Mouse (Mus musculus): ENCODE measurements around the gene Iqgap3. TPM values are rescaled to one million over a fixed set of nuclear protein-coding genes. Genes with fewer than 3 reads are reported as not detected.

Iqgap3 gene
- total RNA-seq, 4 experiments from 2014 or later: 0.12 to 1.2 (median 0.56) TPM

GRCm38 (mm10) chr3:88138336-88139242, 56.8 kb downstream of the Iqgap3 start:
- DNase-seq (ENCODE audit: low spot score in 2 of 2): peak; percentile 96 to 97

- DNase-seq (ENCODE audit: low spot score in 2 of 2): peak in 1 of 2 experiments; percentile 46
These were observed 57.7 kb downstream of the Iqgap3 start for GRCm38 (mm10) chr3:88139243-88140177.

GRCm38 (mm10) chr3:88140178-88140902, 58.6 kb downstream of the Iqgap3 start:
- no peak for DNase-seq (ENCODE audit: low spot score in 2 of 2)

GRCm38 (mm10) chr3:88140903-88141430, 59.2 kb downstream of the Iqgap3 start:
- no peak for DNase-seq (ENCODE audit: low spot score in 2 of 2)

- DNase-seq (ENCODE audit: low spot score in 2 of 2): no peak
These were observed 59.6 kb downstream of the Iqgap3 start for GRCm38 (mm10) chr3:88141439-88141786.

GRCm38 (mm10) chr3:88141787-88142523, 60.2 kb downstream of the Iqgap3 start, which contains the start of gene Mef2d:
Mef2d (plus strand) TSS chr3:88142372.
- DNase-seq (ENCODE audit: low spot score in 2 of 2): peak; percentile 90 to 93

GRCm38 (mm10) chr3:88142546-88142915, 60.8 kb downstream of the Iqgap3 start:
- peak in 1 of 2 experiments; percentile 41 for DNase-seq (ENCODE audit: low spot score in 2 of 2)

GRCm38 (mm10) chr3:88142916-88143771, 61.4 kb downstream of the Iqgap3 start:
- no peak for DNase-seq (ENCODE audit: low spot score in 2 of 2)

- DNase-seq (ENCODE audit: low spot score in 2 of 2): no peak
These were observed 62.3 kb downstream of the Iqgap3 start for GRCm38 (mm10) chr3:88143961-88144486.

GRCm38 (mm10) chr3:88144648-88145410, 63.1 kb downstream of the Iqgap3 start:
- no peak for DNase-seq (ENCODE audit: low spot score in 2 of 2)

GRCm38 (mm10) chr3:88145411-88145782, 63.6 kb downstream of the Iqgap3 start:
- no peak for DNase-seq (ENCODE audit: low spot score in 2 of 2)

GRCm38 (mm10) chr3:88145952-88146351, 64.2 kb downstream of the Iqgap3 start:
- no peak for DNase-seq (ENCODE audit: low spot score in 2 of 2)

GRCm38 (mm10) chr3:88146376-88147112, 64.8 kb downstream of the Iqgap3 start:
- DNase-seq (ENCODE audit: low spot score in 2 of 2): no peak

GRCm38 (mm10) chr3:88147444-88147843, 65.7 kb downstream of the Iqgap3 start:
- no peak for DNase-seq (ENCODE audit: low spot score in 2 of 2)

GRCm38 (mm10) chr3:88147866-88148265, 66.1 kb downstream of the Iqgap3 start:
- DNase-seq (ENCODE audit: low spot score in 2 of 2): no peak

- DNase-seq (ENCODE audit: low spot score in 2 of 2): no peak
These were observed 66.6 kb downstream of the Iqgap3 start for GRCm38 (mm10) chr3:88148354-88148753.

GRCm38 (mm10) chr3:88148776-88149509, 67.2 kb downstream of the Iqgap3 start:
- DNase-seq (ENCODE audit: low spot score in 2 of 2): no peak
